Mouse (Mus musculus): ENCODE data around the gene Zfp182.

- TF ChIP-seq CTCF (IDR thresholded peaks at IDR 0.05; ENCODE audit: low read depth) (no peak), EP300 (IDR thresholded peaks at IDR 0.05; ENCODE audit: low read depth) (no peak)
Observed at GRCm38 (mm10) chrX:21088983-21089866, 27.1 kb upstream of the Zfp182 start, which contains the start of gene Zfp300.
